Mouse (Mus musculus): ENCODE measurements at regions not wholly inside any gene's neighbourhood (a gene's known extent, or its start where the extent isn't known, plus 50 kb on each side); places are given as distances from the start of the nearest gene placed in this dataset.

DNA sequence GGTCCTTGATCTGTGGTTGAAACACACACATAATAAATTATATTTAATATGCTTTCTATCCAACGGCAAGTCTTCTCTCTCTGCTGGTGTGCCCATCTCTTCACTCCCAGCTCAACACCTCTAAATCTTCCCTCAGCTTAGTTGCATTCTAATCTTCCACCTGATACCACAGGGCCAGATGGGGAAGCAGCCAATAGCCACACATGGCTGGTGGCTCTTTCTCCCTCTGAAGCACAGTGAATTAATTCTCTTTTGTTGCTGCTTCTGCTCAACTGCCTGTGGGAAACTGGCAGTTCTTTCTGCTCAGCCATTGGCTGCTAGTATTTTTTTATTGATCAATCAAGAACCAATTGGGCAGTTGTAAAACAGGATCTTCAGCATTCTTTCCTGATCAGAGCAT is 750.0 kb downstream of the Serpinb8 start:
- DNase-seq (ENCODE audit: low spot score in 2 of 2): no peak

DNA sequence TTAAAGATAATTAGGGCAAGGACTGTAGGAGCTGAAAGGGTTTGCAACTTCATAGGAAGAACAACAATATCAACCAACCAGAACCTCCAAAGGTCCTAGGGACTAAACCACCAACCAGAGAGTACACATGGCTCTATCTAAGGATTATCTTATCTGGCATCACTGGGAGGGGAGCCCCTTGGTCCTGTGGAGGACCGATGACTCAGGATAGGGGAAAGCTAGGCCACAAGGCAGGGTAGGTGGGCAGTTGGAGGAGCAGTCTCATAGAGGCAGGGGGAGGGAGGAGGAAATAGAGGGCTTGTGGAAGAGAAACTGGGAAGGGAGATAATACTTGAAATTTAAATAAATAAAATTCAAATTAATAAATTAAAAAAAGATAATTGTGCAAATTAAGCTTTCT is 751.5 kb downstream of the Serpinb8 start:
- DNase-seq (ENCODE audit: low spot score in 2 of 2): no peak

- DNase-seq (ENCODE audit: low spot score in 2 of 2): no peak
Measured at GRCm38 (mm10) chr1:108363788-108364187, 774.0 kb downstream of the Serpinb8 start.

DNA sequence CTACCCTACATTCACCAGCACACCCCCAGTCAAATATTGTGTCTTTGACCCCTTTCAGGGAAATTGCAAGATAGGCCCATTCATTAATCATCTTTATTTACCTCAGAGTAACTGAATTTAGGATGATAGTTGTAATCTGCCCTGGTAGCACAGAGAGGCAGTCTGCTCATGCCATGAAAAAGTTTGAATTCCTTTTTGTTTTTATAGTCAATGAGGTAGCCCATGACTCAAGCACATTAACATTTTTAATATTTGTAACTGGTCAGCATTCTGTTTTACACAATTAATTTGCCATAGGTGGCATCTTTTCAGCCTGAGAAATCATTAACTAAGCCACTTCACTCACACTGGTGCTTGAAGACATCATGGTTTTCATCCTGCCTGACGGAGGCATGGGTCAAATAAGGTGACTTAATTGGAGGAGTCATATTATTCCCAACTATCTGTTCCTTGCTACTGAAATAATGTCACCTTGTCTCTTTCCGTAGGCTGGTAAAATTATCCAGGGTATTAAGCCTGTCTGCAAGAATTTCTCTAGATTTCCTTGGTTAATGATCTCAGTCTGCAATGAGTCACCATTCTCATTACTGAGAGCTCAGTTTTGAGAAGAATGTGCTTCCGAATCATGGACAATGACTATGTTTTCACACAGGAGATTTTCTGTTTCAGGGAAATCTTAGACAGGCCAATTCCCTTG is 780.2 kb downstream of the Serpinb8 start:
- DNase-seq (ENCODE audit: low spot score in 2 of 2): no peak

DNA sequence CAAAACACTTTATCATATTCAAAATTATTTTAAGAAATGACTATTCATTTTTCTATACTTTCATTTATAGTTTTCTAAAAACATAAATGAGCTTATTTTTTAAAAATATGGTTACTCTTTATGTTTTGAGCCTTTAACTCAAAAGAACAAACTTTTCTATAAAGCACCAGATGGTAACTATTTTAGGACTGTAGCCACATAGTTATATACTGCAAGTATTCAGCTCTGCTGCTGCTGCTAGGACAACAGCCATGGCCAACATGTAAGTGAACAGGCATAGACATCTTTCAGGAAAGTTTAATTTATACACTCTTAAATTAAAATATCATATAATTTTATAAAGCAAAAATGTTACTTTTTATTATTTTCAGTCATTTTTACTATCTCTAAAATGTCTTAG is 800.1 kb downstream of the Serpinb8 start:
- no peak for DNase-seq (ENCODE audit: low spot score in 2 of 2)

GRCm38 (mm10) chr1:108390497-108390896 is 800.7 kb downstream of the Serpinb8 start:
- DNase-seq (ENCODE audit: low spot score in 2 of 2): no peak

DNA sequence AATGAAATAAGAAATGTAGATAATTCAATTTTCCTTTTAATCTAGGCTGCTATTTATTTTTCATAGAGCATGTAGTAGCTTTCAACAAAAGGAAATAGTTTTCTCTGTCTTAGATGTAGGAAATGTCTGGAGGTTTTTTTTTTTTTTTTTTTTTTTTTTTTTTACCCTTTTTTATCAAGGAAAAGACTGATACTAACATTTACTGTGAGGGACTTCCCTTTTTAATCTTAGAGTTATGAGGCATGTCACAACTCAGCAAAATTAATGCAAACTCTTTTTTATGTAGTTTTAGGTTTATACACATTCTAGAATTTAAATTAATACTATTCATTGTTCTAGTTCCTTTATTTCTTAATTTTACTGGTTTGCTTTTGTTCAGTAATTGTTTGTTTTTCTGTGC is 850.0 kb downstream of the Serpinb8 start:
- DNase-seq (ENCODE audit: low spot score in 2 of 2): no peak

DNA sequence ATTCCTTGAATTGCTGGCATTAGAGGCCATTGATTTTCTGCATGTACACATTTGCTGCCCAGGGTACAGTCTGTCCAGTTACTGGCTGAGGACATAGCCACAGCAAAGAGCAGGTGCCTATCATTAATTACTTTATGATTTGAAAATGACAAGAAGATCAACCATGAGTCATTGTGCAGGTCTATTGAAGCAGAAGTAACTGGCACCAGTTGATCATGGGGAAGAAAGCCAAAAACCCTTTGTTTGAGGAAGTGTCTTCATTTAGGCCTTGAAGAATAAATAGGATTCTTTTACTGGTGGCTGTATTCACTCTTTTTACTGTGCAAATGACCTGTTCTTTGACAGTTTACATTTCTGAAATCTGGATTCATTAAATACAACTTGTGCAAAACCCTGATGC is 863.0 kb downstream of the Serpinb8 start:
- DNase-seq (ENCODE audit: low spot score in 2 of 2): no peak

GRCm38 (mm10) chr1:108472031-108472430 is 882.2 kb downstream of the Serpinb8 start:
- DNase-seq (ENCODE audit: low spot score in 2 of 2): no peak

- DNase-seq (ENCODE audit: low spot score in 2 of 2): no peak
Measured at GRCm38 (mm10) chr1:108498854-108499253, 909.0 kb downstream of the Serpinb8 start.

GRCm38 (mm10) chr1:108527424-108527823 is 937.6 kb downstream of the Serpinb8 start:
- no peak for DNase-seq (ENCODE audit: low spot score in 2 of 2)

DNA sequence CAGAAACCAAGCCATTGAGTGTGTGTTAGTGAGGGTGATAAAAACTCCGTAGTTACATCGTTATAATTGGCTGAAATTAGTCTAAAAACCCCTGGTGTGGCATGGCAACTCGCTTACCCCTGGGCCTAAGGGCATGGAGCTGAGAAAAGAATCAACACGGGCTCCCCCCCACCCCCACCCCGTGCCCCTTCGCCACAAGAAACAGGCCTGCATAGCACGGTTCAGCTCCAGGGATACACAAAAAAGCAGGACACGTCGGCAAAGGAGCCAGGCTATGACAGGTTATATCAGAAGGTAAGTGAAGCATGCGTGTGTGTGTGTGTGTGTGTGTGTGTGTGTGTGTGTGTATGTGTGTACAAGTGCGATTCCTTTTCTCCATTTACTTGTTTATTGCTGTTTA is 948.4 kb downstream of the Serpinb8 start:
- DNase-seq (ENCODE audit: low spot score in 2 of 2): no peak

DNA sequence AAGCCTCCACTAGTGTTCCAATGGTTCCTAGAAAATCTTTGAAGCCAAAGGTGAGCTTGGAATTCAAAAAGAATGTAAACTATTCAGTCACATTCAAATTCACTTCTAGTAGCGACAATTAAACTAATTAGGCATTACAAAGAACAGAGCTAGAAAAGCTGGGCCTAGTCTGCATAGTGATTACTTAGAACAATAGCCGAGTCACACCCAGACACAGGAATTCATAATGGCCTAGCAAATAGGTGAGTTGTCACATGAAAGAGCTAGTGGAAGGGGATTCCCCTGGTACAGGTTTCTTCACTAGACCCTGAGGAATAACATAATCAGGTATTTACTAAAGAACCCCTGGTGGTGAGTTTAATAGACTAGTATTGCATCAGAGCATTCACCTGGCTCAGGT is 958.9 kb downstream of the Serpinb8 start:
- DNase-seq (ENCODE audit: low spot score in 2 of 2): no peak

GRCm38 (mm10) chr1:108558882-108559281 is 969.1 kb downstream of the Serpinb8 start:
- no peak for DNase-seq (ENCODE audit: low spot score in 2 of 2)

DNA sequence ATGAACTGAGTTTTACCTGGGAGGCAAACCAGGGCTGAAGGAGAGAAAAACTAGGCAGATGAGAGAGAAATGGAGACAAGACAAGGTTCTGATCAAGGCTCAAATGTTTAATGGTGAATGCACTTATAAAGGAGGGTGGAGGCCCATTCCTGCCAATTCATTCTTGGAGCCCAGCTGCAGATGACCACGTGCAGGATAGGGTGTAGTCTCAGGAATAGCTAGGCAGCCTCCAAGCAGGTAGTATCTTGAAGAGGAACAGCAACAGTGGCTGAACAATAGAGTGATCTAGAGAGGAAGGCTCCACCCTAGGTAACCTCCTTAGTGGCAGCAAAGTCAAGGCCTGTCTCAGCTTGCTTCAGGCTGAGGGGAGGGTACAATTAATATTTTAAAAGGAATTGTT is 973.2 kb downstream of the Serpinb8 start:
- DNase-seq (ENCODE audit: low spot score in 2 of 2): no peak

- DNase-seq (ENCODE audit: low spot score in 2 of 2): no peak
Measured at GRCm38 (mm10) chr1:108571977-108572376, 982.2 kb downstream of the Serpinb8 start.

DNA sequence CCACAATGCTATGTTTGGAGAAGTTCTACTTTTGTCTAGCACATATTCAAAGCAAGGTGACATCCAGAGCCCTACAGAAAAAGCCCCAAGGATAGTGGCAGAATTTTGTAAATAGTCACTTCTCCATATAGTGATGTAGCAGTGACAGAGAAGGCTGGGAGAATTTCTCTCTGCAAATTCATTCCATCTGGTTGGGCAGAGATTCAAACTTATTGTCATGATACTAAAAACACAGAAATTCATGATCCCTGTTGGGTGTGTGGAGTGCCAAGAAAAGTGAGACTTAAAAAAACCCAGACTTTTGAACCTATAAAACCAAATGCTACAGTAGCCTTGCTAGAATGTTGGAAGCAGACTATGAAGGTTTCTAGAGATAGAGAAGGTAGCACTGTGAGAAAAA is 983.0 kb downstream of the Serpinb8 start:
- no peak for DNase-seq (ENCODE audit: low spot score in 2 of 2)

GRCm38 (mm10) chr1:108576806-108577205 is 987.0 kb downstream of the Serpinb8 start:
- no peak for DNase-seq (ENCODE audit: low spot score in 2 of 2)

GRCm38 (mm10) chr1:108577793-108578192 is 988.0 kb downstream of the Serpinb8 start:
- no peak for DNase-seq (ENCODE audit: low spot score in 2 of 2)

- no peak for DNase-seq (ENCODE audit: low spot score in 2 of 2)
Measured at GRCm38 (mm10) chr1:108592720-108593422, 1003.1 kb downstream of the Serpinb8 start.

- DNase-seq (ENCODE audit: low spot score in 2 of 2): peak in 1 of 2 experiments; percentile 10
Measured at GRCm38 (mm10) chr1:108597129-108597528, 1007.3 kb downstream of the Serpinb8 start.

Data from spleen, postnatal 4 days (tissue).